Mouse (Mus musculus): Measurements from ENCODE around the gene Fyn. TPM values are rescaled to one million over a fixed set of nuclear protein-coding genes. Genes with fewer than 3 reads are reported as not detected.
A peak's percentile ranks its signal among the peaks of the same experiment; 100 is the strongest.

Gene Fyn
- polyA plus RNA-seq, 1 experiment: 107 TPM

GRCm38 (mm10) chr10:39376676-39377075, 8.0 kb downstream of the Fyn start:
- Histone ChIP-seq H3K4me1 (ENCODE audit: control insufficient read depth, insufficient read depth, low read length) (peaks cover 22% of the 10 kb centered on the region), H3K4me3 (ENCODE audit: insufficient read depth, low read length) (no peak overlapping the region), H3K27ac (ENCODE audit: insufficient read depth, low read length) (no peak overlapping the region)
- no peak for TF ChIP-seq POLR2A (IDR thresholded peaks at IDR 0.05; ENCODE audit: extremely low read depth, insufficient read depth, low read length)
- no peak for TF ChIP-seq CTCF (IDR thresholded peaks at IDR 0.05; ENCODE audit: extremely low read depth, insufficient read depth, low read length)

- Histone ChIP-seq H3K4me1 (ENCODE audit: control insufficient read depth, insufficient read depth, low read length) (peaks cover 22% of the 10 kb centered on the region), H3K27ac (ENCODE audit: insufficient read depth, low read length) (no peak overlapping the region), H3K4me3 (ENCODE audit: insufficient read depth, low read length) (no peak overlapping the region)
- no peak for TF ChIP-seq CTCF (IDR thresholded peaks at IDR 0.05; ENCODE audit: extremely low read depth, insufficient read depth, low read length)
- TF ChIP-seq POLR2A (IDR thresholded peaks at IDR 0.05; ENCODE audit: extremely low read depth, insufficient read depth, low read length): no peak
These were observed 8.6 kb downstream of the Fyn start for GRCm38 (mm10) chr10:39377219-39377618.

GRCm38 (mm10) chr10:39378025-39378603, 9.5 kb downstream of the Fyn start:
- TF ChIP-seq POLR2A (IDR thresholded peaks at IDR 0.05; ENCODE audit: extremely low read depth, insufficient read depth, low read length) (no peak), CTCF (IDR thresholded peaks at IDR 0.05; ENCODE audit: extremely low read depth, insufficient read depth, low read length) (no peak)
- no peak overlapping the region for H3K4me3 ChIP-seq (ENCODE audit: insufficient read depth, low read length)
- peaks cover 22% of the 10 kb centered on the region for H3K4me1 ChIP-seq (ENCODE audit: control insufficient read depth, insufficient read depth, low read length)
- H3K27ac ChIP-seq (ENCODE audit: insufficient read depth, low read length): no peak overlapping the region

GRCm38 (mm10) chr10:39379287-39379686, 10.6 kb downstream of the Fyn start:
- TF ChIP-seq CTCF (IDR thresholded peaks at IDR 0.05; ENCODE audit: extremely low read depth, insufficient read depth, low read length): no peak
- no peak for TF ChIP-seq POLR2A (IDR thresholded peaks at IDR 0.05; ENCODE audit: extremely low read depth, insufficient read depth, low read length)
- no peak overlapping the region for H3K4me3 ChIP-seq (ENCODE audit: insufficient read depth, low read length)
- no peak overlapping the region for H3K27ac ChIP-seq (ENCODE audit: insufficient read depth, low read length)
- H3K4me1 ChIP-seq (ENCODE audit: control insufficient read depth, insufficient read depth, low read length): peaks cover 19% of the 10 kb centered on the region

- TF ChIP-seq CTCF (IDR thresholded peaks at IDR 0.05; ENCODE audit: extremely low read depth, insufficient read depth, low read length): no peak
- TF ChIP-seq POLR2A (IDR thresholded peaks at IDR 0.05; ENCODE audit: extremely low read depth, insufficient read depth, low read length): no peak
- H3K27ac ChIP-seq (ENCODE audit: insufficient read depth, low read length): no peak overlapping the region
- peaks cover 19% of the 10 kb centered on the region for H3K4me1 ChIP-seq (ENCODE audit: control insufficient read depth, insufficient read depth, low read length)
- H3K4me3 ChIP-seq (ENCODE audit: insufficient read depth, low read length): no peak overlapping the region
These were observed 11.2 kb downstream of the Fyn start for GRCm38 (mm10) chr10:39379721-39380370.

- H3K4me1 ChIP-seq (ENCODE audit: control insufficient read depth, insufficient read depth, low read length): peaks cover 7% of the 10 kb centered on the region
- TF ChIP-seq POLR2A (IDR thresholded peaks at IDR 0.05; ENCODE audit: extremely low read depth, insufficient read depth, low read length): no peak
- no peak for TF ChIP-seq CTCF (IDR thresholded peaks at IDR 0.05; ENCODE audit: extremely low read depth, insufficient read depth, low read length)
- H3K4me3 ChIP-seq (ENCODE audit: insufficient read depth, low read length): no peak overlapping the region
- no peak overlapping the region for H3K27ac ChIP-seq (ENCODE audit: insufficient read depth, low read length)
These were observed 16.6 kb downstream of the Fyn start for GRCm38 (mm10) chr10:39385259-39385658.

GRCm38 (mm10) chr10:39386203-39386602, 17.5 kb downstream of the Fyn start:
- H3K4me3 ChIP-seq (ENCODE audit: insufficient read depth, low read length): no peak overlapping the region
- 0 out of 2 replicates have a peak overlapping the region, but pooled peaks have one; percentile 2 for H3K27ac ChIP-seq (ENCODE audit: insufficient read depth, low read length)
- TF ChIP-seq CTCF (IDR thresholded peaks at IDR 0.05; ENCODE audit: extremely low read depth, insufficient read depth, low read length): no peak
- no peak for TF ChIP-seq POLR2A (IDR thresholded peaks at IDR 0.05; ENCODE audit: extremely low read depth, insufficient read depth, low read length)
- H3K4me1 ChIP-seq (ENCODE audit: control insufficient read depth, insufficient read depth, low read length): peaks cover 6% of the 10 kb centered on the region

- H3K27ac ChIP-seq (ENCODE audit: insufficient read depth, low read length): no peak overlapping the region
- TF ChIP-seq CTCF (IDR thresholded peaks at IDR 0.05; ENCODE audit: extremely low read depth, insufficient read depth, low read length) (no peak), POLR2A (IDR thresholded peaks at IDR 0.05; ENCODE audit: extremely low read depth, insufficient read depth, low read length) (no peak)
- H3K4me1 ChIP-seq (ENCODE audit: control insufficient read depth, insufficient read depth, low read length): peaks cover 6% of the 10 kb centered on the region
- H3K4me3 ChIP-seq (ENCODE audit: insufficient read depth, low read length): no peak overlapping the region
These were observed 18.4 kb downstream of the Fyn start for GRCm38 (mm10) chr10:39387024-39387423.

- H3K4me3 ChIP-seq (ENCODE audit: insufficient read depth, low read length): no peak overlapping the region
- no peak for TF ChIP-seq POLR2A (IDR thresholded peaks at IDR 0.05; ENCODE audit: extremely low read depth, insufficient read depth, low read length)
- no peak for TF ChIP-seq CTCF (IDR thresholded peaks at IDR 0.05; ENCODE audit: extremely low read depth, insufficient read depth, low read length)
- H3K27ac ChIP-seq (ENCODE audit: insufficient read depth, low read length): no peak overlapping the region
- H3K4me1 ChIP-seq (ENCODE audit: control insufficient read depth, insufficient read depth, low read length): peaks cover 6% of the 10 kb centered on the region
These were observed 18.9 kb downstream of the Fyn start for GRCm38 (mm10) chr10:39387556-39387955.

GRCm38 (mm10) chr10:39388144-39388543, 19.5 kb downstream of the Fyn start:
- H3K27ac ChIP-seq (ENCODE audit: insufficient read depth, low read length): no peak overlapping the region
- no peak overlapping the region for H3K4me3 ChIP-seq (ENCODE audit: insufficient read depth, low read length)

More at GRCm38 (mm10) chr10:39388144-39388543, 19.5 kb downstream of the Fyn start:
- no peak for TF ChIP-seq CTCF (IDR thresholded peaks at IDR 0.05; ENCODE audit: extremely low read depth, insufficient read depth, low read length)
- no peak for TF ChIP-seq POLR2A (IDR thresholded peaks at IDR 0.05; ENCODE audit: extremely low read depth, insufficient read depth, low read length)
- H3K4me1 ChIP-seq (ENCODE audit: control insufficient read depth, insufficient read depth, low read length): peaks cover 6% of the 10 kb centered on the region

Measured in cortical plate, adult 2 months (tissue).